Mouse (Mus musculus) granulocyte monocyte progenitor cell, adult 5-6 weeks (primary cell): ENCODE data around the gene Rdm1. TPM values are rescaled to one million over a fixed set of nuclear protein-coding genes. Genes with fewer than 3 reads are reported as not detected.
"Not testable (repeated sequence)": the region's sequence is repeated elsewhere in the genome, so short reads cannot be mapped to it uniquely, and the experiment has no call there.

ENCODE experiments used
- ATAC-seq: replicated peaks from 2 replicates; pipeline ENCODE4 v1.8.0; 2016; ENCODE audit warnings: mild to moderate bottlenecking, moderate TSS enrichment, inconsistent platforms; ENCODE audit not compliant: poor library complexity, severe bottlenecking
- total RNA-seq, 2 experiments: library from RNA; stranded (forward) in 1 of 2; stranded (reverse) in 1 of 2; fragments of 200-712, 200-1000 nt in 1 of 2; fragments of >200 nt in 1 of 2; fragmentation: Nextera tagmentation in 1 of 2; gene quantifications; 2 replicates each; pipeline ENCODE4 v1.2.3; 2014 to 2017

Rdm1 gene
- total RNA-seq (2014; fragmentation: Nextera tagmentation) (6.4 and 28.8 TPM in 2 replicates), total RNA-seq (2017) (6.2 and 17.0 TPM in 2 replicates)

- peak; percentile 60 for ATAC-seq
Measured at GRCm38 (mm10) chr11:101626995-101627856, at the start of gene Rdm1. Gene Rdm1, plus strand, starts transcription at chr11:101627195.

GRCm38 (mm10) chr11:101581081-101581764, 45.8 kb upstream of the Rdm1 start:
- peak; percentile 62; the same call in 1 of the 2 replicates for ATAC-seq

- peak; percentile 62 for ATAC-seq
Measured at GRCm38 (mm10) chr11:101582054-101583035, 44.6 kb upstream of the Rdm1 start, which contains the start of gene Tmem106a. Gene Tmem106a, plus strand, starts transcription at chr11:101582242.

- no peak for ATAC-seq
Measured at GRCm38 (mm10) chr11:101583205-101583604, 43.8 kb upstream of the Rdm1 start.

- not testable (repeated sequence) for ATAC-seq
Measured at GRCm38 (mm10) chr11:101585031-101585430, 42.0 kb upstream of the Rdm1 start.

GRCm38 (mm10) chr11:101585805-101586204, 41.2 kb upstream of the Rdm1 start:
- no peak for ATAC-seq

- peak; percentile 76 for ATAC-seq
Measured at GRCm38 (mm10) chr11:101587676-101588075, 39.3 kb upstream of the Rdm1 start.

- no peak for ATAC-seq
Measured at GRCm38 (mm10) chr11:101588868-101589267, 38.1 kb upstream of the Rdm1 start.

- ATAC-seq = peak; percentile 80
Measured at GRCm38 (mm10) chr11:101589444-101589843, 37.6 kb upstream of the Rdm1 start.

- ATAC-seq = no peak
Measured at GRCm38 (mm10) chr11:101589989-101590624, 36.9 kb upstream of the Rdm1 start.

GRCm38 (mm10) chr11:101599156-101599555, 27.8 kb upstream of the Rdm1 start, which contains the start of gene Gm11634:
Gene Gm11634, minus strand, starts transcription at chr11:101599256.
- no peak for ATAC-seq

GRCm38 (mm10) chr11:101602491-101602890, 24.5 kb upstream of the Rdm1 start:
- ATAC-seq = 0 out of 2 replicates have a peak, but pooled peaks have one; percentile 33

- ATAC-seq = 0 out of 2 replicates have a peak, but pooled peaks have one; percentile 5
Measured at GRCm38 (mm10) chr11:101604116-101604515, 22.9 kb upstream of the Rdm1 start.

- ATAC-seq = peak; percentile 95
Measured at GRCm38 (mm10) chr11:101604531-101605453, 22.2 kb upstream of the Rdm1 start.

- not testable (repeated sequence) for ATAC-seq
Measured at GRCm38 (mm10) chr11:101607134-101607533, 19.9 kb upstream of the Rdm1 start.

- peak; percentile 94 for ATAC-seq
Measured at GRCm38 (mm10) chr11:101610445-101610844, 16.6 kb upstream of the Rdm1 start.

GRCm38 (mm10) chr11:101613596-101613995, 13.4 kb upstream of the Rdm1 start:
- no peak for ATAC-seq

GRCm38 (mm10) chr11:101614116-101614515, 12.9 kb upstream of the Rdm1 start:
- ATAC-seq = no peak
